8 mouse cellular contexts compared by ENCODE assay signal in the genomic region with DNA sequence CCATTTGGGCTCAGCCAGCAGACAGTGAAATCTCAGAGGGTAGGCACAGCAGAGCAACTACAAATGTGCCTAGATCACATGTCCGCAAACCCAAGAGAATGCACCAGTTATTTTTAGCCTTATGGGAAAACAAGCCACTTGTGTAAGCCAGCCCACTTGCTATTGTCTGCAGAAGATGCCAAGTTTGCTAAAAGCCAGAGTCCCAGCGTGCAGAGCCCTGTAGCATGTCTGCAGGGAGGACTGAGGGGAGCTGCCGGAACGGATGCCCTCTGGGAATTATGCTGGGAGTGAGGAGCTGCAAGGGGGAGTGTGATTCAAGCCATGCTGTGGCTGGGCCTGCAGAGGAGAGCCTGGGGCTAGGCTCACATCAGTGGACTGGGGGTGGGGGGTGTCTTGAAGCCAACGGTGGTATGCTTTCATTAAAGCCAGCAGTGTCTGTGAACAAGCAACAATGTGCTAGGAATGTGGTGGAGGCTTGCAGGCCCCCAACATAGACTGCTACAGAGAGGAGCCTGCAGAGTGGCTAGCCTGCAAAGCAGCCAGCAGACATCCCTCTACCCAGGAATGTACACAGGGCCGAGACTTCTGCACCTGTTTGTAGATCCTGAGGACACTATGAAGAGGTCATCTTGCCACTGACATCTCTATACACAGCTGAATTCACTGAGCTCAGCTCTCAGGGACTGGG.
DNase-seq lines count a peak whose midpoint lies in the region; ATAC-seq lines count a peak whose summit lies in the region.

No protein-coding gene starts in this region.

- peaks cover 9% of the 10 kb centered on the region for H3K36me3 ChIP-seq in heart, embryonic 14.5 days (ENCODE audit: control insufficient read depth, insufficient read depth, low read length)
- H3K36me3 ChIP-seq in lung, embryonic 15.5 days, result peaks cover 3% of the 10 kb centered on the region; the same call in 1 of the 2 replicates
- H3K36me3 ChIP-seq in stomach, embryonic 15.5 days, result no peaks in the 10 kb centered on the region

- peak overlapping the region; percentile 99 to 100 for H3K27ac ChIP-seq in heart, embryonic 14.5 days (replicated peaks in 1 of 2; ENCODE audit: control insufficient read depth in 1 of 2, insufficient read depth in 1 of 2, low read depth in 2 of 2, low read length in 2 of 2)
- peak overlapping the region; percentile 89 for H3K27ac ChIP-seq in lung, embryonic 15.5 days
- H3K27ac ChIP-seq in stomach, embryonic 15.5 days, result peak overlapping the region; percentile 76

- no peaks in the 10 kb centered on the region for H3K9me3 ChIP-seq in heart, embryonic 14.5 days (ENCODE audit: control insufficient read depth, low read length)
- no peaks in the 10 kb centered on the region for H3K9me3 ChIP-seq in lung, embryonic 15.5 days
- H3K9me3 ChIP-seq in stomach, embryonic 15.5 days, result no peaks in the 10 kb centered on the region

- H3K9ac ChIP-seq in heart, embryonic 14.5 days (ENCODE audit: low read length), result peak overlapping the region; percentile 70
- H3K9ac ChIP-seq in lung, embryonic 15.5 days, result no peak overlapping the region
- H3K9ac ChIP-seq in stomach, embryonic 15.5 days, result no peak overlapping the region

- H3K4me3 ChIP-seq in heart, embryonic 14.5 days (ENCODE audit: control insufficient read depth in 1 of 2, insufficient read depth in 1 of 2, low read depth in 1 of 2, low read length in 2 of 2), result no peak overlapping the region
- no peak overlapping the region for H3K4me3 ChIP-seq in lung, embryonic 15.5 days
- no peak overlapping the region for H3K4me3 ChIP-seq in stomach, embryonic 15.5 days (replicated peaks)

- DNase-seq in layer of hippocampus, adult 11-12 months (ENCODE audit: low spot score), result peak; percentile 83
- no peak for DNase-seq in layer of hippocampus, postnatal 25 days (ENCODE audit: extremely low spot score in 1 of 2, low spot score in 1 of 2)
- DNase-seq in embryo, embryonic 11 days, result peak; percentile 42
- DNase-seq in kidney, postnatal 4 days, result peak; percentile 72 to 83
- DNase-seq in frontal cortex, postnatal 25 days (ENCODE audit: low spot score in 2 of 2), result no peak

- H3K27me3 ChIP-seq in heart, embryonic 14.5 days (ENCODE audit: control insufficient read depth, insufficient read depth, low read length), result no peaks in the 10 kb centered on the region
- no peaks in the 10 kb centered on the region for H3K27me3 ChIP-seq in lung, embryonic 15.5 days
- H3K27me3 ChIP-seq in stomach, embryonic 15.5 days (replicated peaks), result no peaks in the 10 kb centered on the region

- WGBS in heart, embryonic 14.5 days, result 4% methylated on average over 6 of the region's 6 CpGs
- 33% methylated on average over 6 of the region's 6 CpGs for whole genome bisulfite sequencing in lung, embryonic 15.5 days
- 35% methylated on average over 6 of the region's 6 CpGs for WGBS in stomach, embryonic 15.5 days

- peak; percentile 86 for ATAC-seq in heart, embryonic 14.5 days (ENCODE audit: insufficient number of reproducible peaks, insufficient read depth, low FRiP score, low read depth)
- ATAC-seq in lung, embryonic 15.5 days (ENCODE audit: borderline replicate concordance, extremely low read depth, low FRiP score, low TSS enrichment), result peak; percentile 41; the same call in 1 of the 2 replicates
- peak; percentile 24; the same call in 1 of the 2 replicates for ATAC-seq in stomach, embryonic 15.5 days (ENCODE audit: insufficient read depth, low FRiP score, low read depth)

- peak overlapping the region; percentile 45 for H3K4me2 ChIP-seq in heart, embryonic 14.5 days (ENCODE audit: low read length)
- H3K4me2 ChIP-seq in lung, embryonic 15.5 days, result no peak overlapping the region
- H3K4me2 ChIP-seq in stomach, embryonic 15.5 days, result no peak overlapping the region

- peaks cover 42 to 52% of the 10 kb centered on the region in 2 experiments for H3K4me1 ChIP-seq in heart, embryonic 14.5 days (ENCODE audit: control insufficient read depth in 2 of 2, insufficient read depth in 2 of 2, low read length in 2 of 2)
- peaks cover 40% of the 10 kb centered on the region for H3K4me1 ChIP-seq in lung, embryonic 15.5 days
- H3K4me1 ChIP-seq in stomach, embryonic 15.5 days, result peaks cover 43% of the 10 kb centered on the region

Comparison
In these comparisons a context has a peak if more than half of its experiments do, and no peak if none do; other contexts are left out.
1. DNase-seq: peak in layer of hippocampus, adult 11-12 months (single experiment), embryo, embryonic 11 days (single experiment) and kidney, postnatal 4 days (2 of 2); none in layer of hippocampus, postnatal 25 days (0 of 2) and frontal cortex, postnatal 25 days (0 of 2).
2. ATAC-seq: peak in every context shown above with its lines; median percentile 86 in heart, embryonic 14.5 days; 41 in lung, embryonic 15.5 days; 24 in stomach, embryonic 15.5 days.
3. Peak in every context shown above with its lines, with median percentiles within 50 percentile points of each other: H3K27ac ChIP-seq.